Mouse (Mus musculus): ENCODE results near the gene Chat. TPM values are rescaled to one million over a fixed set of nuclear protein-coding genes. Genes with fewer than 3 reads are reported as not detected.

Gene Chat
- polyA plus RNA-seq, 1 experiment, result not detected

DNA sequence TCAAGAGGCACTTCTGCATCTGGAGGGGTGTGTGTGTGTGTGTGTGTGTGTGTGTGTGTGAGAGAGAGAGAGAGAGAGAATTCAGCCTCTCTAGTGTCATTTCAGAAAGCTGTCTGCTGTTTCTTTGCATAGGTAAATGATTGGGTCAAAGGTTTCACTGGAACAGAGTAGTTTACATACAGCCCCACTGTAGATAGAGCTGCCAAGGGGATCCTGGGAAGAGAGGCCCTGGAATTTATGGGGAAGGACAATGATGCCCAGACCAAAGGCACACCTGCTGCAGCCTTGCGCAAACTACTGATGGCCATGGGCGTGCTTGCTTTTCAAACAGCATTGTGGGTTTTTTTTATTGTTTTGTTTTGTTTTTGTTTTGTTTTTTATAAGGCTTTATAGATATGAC, 93.3 kb downstream of the Chat start:
- no peak for DNase-seq
- Histone ChIP-seq H3K4me1 (ENCODE audit: control insufficient read depth, insufficient read depth, low read length) (no peaks in the 10 kb centered on the region), H3K4me3 (replicated peaks; ENCODE audit: extremely low read depth, low read depth, low read length) (no peak overlapping the region)
- WGBS, result 86% methylated on average over 2 of the region's 2 CpGs
- no peak for TF ChIP-seq POLR2A (IDR thresholded peaks at IDR 0.05; ENCODE audit: borderline replicate concordance, extremely low read depth, low read depth, low read length)
- TF ChIP-seq CTCF (IDR thresholded peaks at IDR 0.05; ENCODE audit: insufficient read depth, low read length), result no peak

- Histone ChIP-seq H3K4me1 (ENCODE audit: control insufficient read depth, insufficient read depth, low read length) (no peaks in the 10 kb centered on the region), H3K4me3 (replicated peaks; ENCODE audit: extremely low read depth, low read depth, low read length) (no peak overlapping the region)
- TF ChIP-seq CTCF (IDR thresholded peaks at IDR 0.05; ENCODE audit: insufficient read depth, low read length), result no peak
- no peak for TF ChIP-seq POLR2A (IDR thresholded peaks at IDR 0.05; ENCODE audit: borderline replicate concordance, extremely low read depth, low read depth, low read length)
- WGBS, result 46% methylated on average over 7 of the region's 7 CpGs
- no peak for DNase-seq
Observed at GRCm38 (mm10) chr14:32369756-32370155, 96.0 kb downstream of the Chat start.

DNA sequence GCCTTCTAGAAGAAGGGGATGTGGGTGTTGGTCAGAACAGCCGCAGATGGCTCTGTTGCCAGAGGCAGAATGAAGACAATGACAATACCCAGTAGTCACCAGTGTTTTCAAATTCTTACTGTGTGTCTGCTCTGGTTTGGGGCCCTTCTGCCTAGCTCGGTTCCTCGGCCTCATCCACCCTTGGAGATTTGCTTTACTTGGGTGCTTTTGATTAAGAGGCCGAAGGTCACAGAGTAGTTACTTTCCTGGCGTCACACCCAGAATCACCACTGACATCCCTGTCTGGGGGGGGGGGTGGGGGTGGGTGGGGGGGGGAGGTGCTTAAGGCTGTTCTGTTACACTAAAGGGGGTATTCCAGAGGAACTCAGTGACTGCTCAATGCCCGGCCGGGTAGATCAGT, 101.4 kb downstream of the Chat start:
- H3K4me1 ChIP-seq (ENCODE audit: control insufficient read depth, insufficient read depth, low read length), result no peaks in the 10 kb centered on the region
- no peak for DNase-seq
- TF ChIP-seq POLR2A (IDR thresholded peaks at IDR 0.05; ENCODE audit: borderline replicate concordance, extremely low read depth, low read depth, low read length) (no peak), CTCF (IDR thresholded peaks at IDR 0.05; ENCODE audit: insufficient read depth, low read length) (no peak)
- H3K4me3 ChIP-seq (replicated peaks; ENCODE audit: extremely low read depth, low read depth, low read length), result no peak overlapping the region
- WGBS, result 53% methylated on average over 7 of the region's 7 CpGs

Other genes starting within 250 kb of the Chat start
- 0.93 and 1.3 TPM in 2 replicates for gene Ogdhl, start 144.0 kb downstream of the Chat start, polyA plus RNA-seq (2012; rRNA removed)
- gene 1700024G13Rik, start 77.6 kb downstream of the Chat start, polyA plus RNA-seq (2012; rRNA removed), result 8.4 and 9.1 TPM in 2 replicates
- gene Slc18a3, start 1.1 kb downstream of the Chat start, polyA plus RNA-seq (2012; rRNA removed), result 0.06 and 0.07 TPM in 2 replicates
- 3.2 and 4.8 TPM in 2 replicates for gene Ercc6, start 47.5 kb upstream of the Chat start, polyA plus RNA-seq (2012; rRNA removed)
- gene Prrxl1, start 133.4 kb upstream of the Chat start, polyA plus RNA-seq (2012; rRNA removed), result not detected in 2 replicates
- gene 3425401B19Rik, start 219.3 kb upstream of the Chat start, polyA plus RNA-seq (2012; rRNA removed), result 0.55 and 2.2 TPM in 2 replicates

Measured in lung, adult 2 months (tissue).